Mouse (Mus musculus) intestine, embryonic 14.5 days (tissue): ENCODE measurements around the gene 9930111J21Rik1. TPM values are rescaled to one million over a fixed set of nuclear protein-coding genes. Genes with fewer than 3 reads are reported as not detected.
"Not testable (repeated sequence)": the region's sequence is repeated elsewhere in the genome, so short reads cannot be mapped to it uniquely, and the experiment has no call there.

ENCODE experiments used
- ATAC-seq: fragments of 200-750 bp; cut with Nextera tagmentation; replicated peaks from 2 replicates; pipeline ENCODE4 v1.8.0; 2017; ENCODE audit warnings: low read depth, moderate number of reproducible peaks, moderate TSS enrichment, moderate library complexity; ENCODE audit not compliant: low FRiP score, low TSS enrichment
- DNase-seq: peaks from one replicate; pipeline ENCODE4 v3.0.0-alpha.2; 2018; ENCODE audit warnings: low spot score
- H3K27ac ChIP-seq: fragments of 300-500 bp; sonication (generic); 2 replicates; pipeline ENCODE4 v1.5.1; 2014; ENCODE audit warnings: low read depth, mild to moderate bottlenecking, control low read depth
- H3K27me3 ChIP-seq: fragments of 300-500 bp; sonication (generic); replicated peaks from 2 replicates; pipeline ENCODE4 v1.6.1; 2014; ENCODE audit warnings: low read length, control low read depth; ENCODE audit not compliant: control insufficient read depth, insufficient read depth
- H3K36me3 ChIP-seq: fragments of 300-500 bp; sonication (generic); 2 replicates; pipeline ENCODE4 v1.6.1; 2014; ENCODE audit warnings: low read length, control low read depth; ENCODE audit not compliant: control insufficient read depth, insufficient read depth
- H3K4me1 ChIP-seq: fragments of 300-500 bp; sonication (generic); replicated peaks from 2 replicates; pipeline ENCODE4 v1.6.1; 2014; ENCODE audit warnings: low read length, control low read depth, mixed read lengths; ENCODE audit not compliant: control insufficient read depth, insufficient read depth
- H3K4me2 ChIP-seq: fragments of 300-500 bp; sonication (generic); 2 replicates; pipeline ENCODE4 v1.6.1; 2014; ENCODE audit warnings: low read length
- H3K4me3 ChIP-seq: fragments of 300-500 bp; sonication (generic); 2 replicates; pipeline ENCODE4 v1.5.1; 2014; ENCODE audit warnings: low read depth, low read length, control low read depth, mixed read lengths
- H3K9ac ChIP-seq: fragments of 300-500 bp; sonication (generic); 2 replicates; pipeline ENCODE4 v1.6.1; 2014; ENCODE audit warnings: mild to moderate bottlenecking, low read length
- H3K9me3 ChIP-seq: fragments of 300-500 bp; sonication (generic); 2 replicates; pipeline ENCODE4 v1.6.1; 2016; ENCODE audit warnings: low read length, control low read depth; ENCODE audit not compliant: control insufficient read depth
- WGBS: fragments of 180-500 bp; shearing (Covaris S2); extraction: QIAGEN DNeasy Blood & Tissue Kit; methylation state at CpG from one replicate; pipeline ENCODE4 v1.1.7; 2014; 5-methylcytosine and 5-hydroxymethylcytosine counted together
- polyA plus RNA-seq: library from polyadenylated mRNA; unstranded; fragments of >200 nt; fragmentation: Nextera tagmentation; extraction: Ambion mirVana; gene quantifications from 2 replicates; pipeline ENCODE4 v1.2.1, GENCODE M21; 2014

The 9930111J21Rik1 gene
- 0.58 and 0.62 TPM in 2 replicates for polyA plus RNA-seq

DNA sequence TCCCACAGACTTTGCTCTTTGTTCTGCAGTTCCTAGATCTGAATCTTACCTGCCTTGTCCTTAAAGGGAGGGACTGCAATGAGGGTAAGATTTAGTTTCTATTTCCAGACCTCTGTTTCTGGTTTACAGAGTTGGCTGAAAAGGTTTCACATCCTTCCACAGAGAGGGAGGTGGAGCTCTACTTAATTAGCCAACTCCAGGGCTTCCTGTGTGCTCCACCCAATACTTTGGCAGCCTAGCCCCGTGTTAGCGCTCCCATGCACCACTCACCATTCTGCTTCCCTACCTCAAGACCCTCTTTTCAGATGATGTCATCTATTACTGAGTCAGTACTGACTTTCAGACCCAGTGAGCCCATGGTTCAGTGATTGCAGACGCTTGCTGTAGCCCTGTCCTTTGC lies at the start of gene 9930111J21Rik1:
Gene 9930111J21Rik1 (minus strand): TSS at position 148 of the 400 bp plus-strand sequence.
- H3K27ac ChIP-seq, H3K36me3 ChIP-seq, H3K4me2 ChIP-seq, H3K9ac ChIP-seq, H3K27me3 ChIP-seq, H3K4me1 ChIP-seq, ATAC-seq, H3K4me3 ChIP-seq, H3K9me3 ChIP-seq, DNase-seq: not testable (repeated sequence)
- WGBS: no CpG with 5 or more reads among the region's 3 CpGs

DNA sequence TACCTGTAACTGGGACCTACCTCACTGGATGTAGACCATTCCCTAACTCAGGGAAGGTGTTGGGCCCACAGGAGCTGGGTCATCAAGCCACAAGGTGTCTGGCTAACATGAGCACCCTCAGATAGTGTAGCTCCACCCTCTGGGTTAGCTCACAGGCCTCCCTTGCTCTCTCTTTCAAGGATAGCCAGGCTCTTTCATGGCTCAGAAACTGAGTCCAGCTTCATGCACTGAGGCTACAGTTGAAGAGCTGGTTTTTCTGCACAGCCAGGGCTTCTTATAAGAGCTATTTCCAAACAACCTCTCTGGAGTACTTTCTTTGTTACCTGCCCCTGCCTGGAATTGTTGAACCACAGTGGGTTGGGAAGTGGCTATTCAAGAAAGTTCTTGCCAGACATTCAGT lies 32.9 kb upstream of the 9930111J21Rik1 start:
- not testable (repeated sequence) for ATAC-seq, H3K4me1 ChIP-seq, H3K4me3 ChIP-seq, H3K9ac ChIP-seq, DNase-seq, H3K27ac ChIP-seq, H3K27me3 ChIP-seq, H3K4me2 ChIP-seq, H3K9me3 ChIP-seq, H3K36me3 ChIP-seq

GRCm38 (mm10) chr11:49006785-49007184 lies 27.6 kb upstream of the 9930111J21Rik1 start:
- DNase-seq, H3K4me2 ChIP-seq, H3K27ac ChIP-seq, H3K36me3 ChIP-seq, H3K27me3 ChIP-seq, H3K9ac ChIP-seq, H3K4me3 ChIP-seq, ATAC-seq, H3K4me1 ChIP-seq, H3K9me3 ChIP-seq: not testable (repeated sequence)
- 0% methylated on average over 1 of the region's 1 CpGs for WGBS

- H3K36me3 ChIP-seq, H3K27me3 ChIP-seq, ATAC-seq, H3K4me3 ChIP-seq, H3K4me2 ChIP-seq, H3K9me3 ChIP-seq, H3K27ac ChIP-seq, DNase-seq, H3K9ac ChIP-seq, H3K4me1 ChIP-seq: not testable (repeated sequence)
- WGBS: 42% methylated on average over 2 of the region's 2 CpGs
Measured at GRCm38 (mm10) chr11:49006317-49006716, 27.1 kb upstream of the 9930111J21Rik1 start.

DNA sequence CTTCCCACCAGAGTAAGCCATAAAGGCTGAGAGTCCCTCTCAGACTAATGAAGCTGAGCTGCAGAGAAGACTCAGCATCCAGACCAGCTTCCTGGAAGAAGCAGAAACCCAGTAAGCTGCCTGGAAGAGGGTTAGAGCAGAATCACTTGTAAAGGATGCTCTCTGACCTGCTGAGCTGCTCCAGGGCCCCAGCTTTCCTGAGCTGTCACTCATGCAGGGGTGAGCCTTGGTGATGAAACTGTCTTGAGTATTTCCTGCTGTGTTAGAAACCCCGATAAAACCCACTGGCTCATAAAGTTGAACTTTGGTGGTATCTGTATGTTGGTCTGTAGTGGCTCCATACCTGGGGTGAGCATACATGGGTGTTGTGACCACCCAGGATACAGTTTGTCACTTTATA lies 21.2 kb upstream of the 9930111J21Rik1 start:
- H3K27ac ChIP-seq, H3K4me2 ChIP-seq, DNase-seq, H3K9ac ChIP-seq, ATAC-seq, H3K4me1 ChIP-seq, H3K36me3 ChIP-seq, H3K9me3 ChIP-seq, H3K27me3 ChIP-seq, H3K4me3 ChIP-seq: not testable (repeated sequence)
- WGBS: 79% methylated on average over 1 of the region's 1 CpGs

- H3K4me3 ChIP-seq, H3K27me3 ChIP-seq, H3K27ac ChIP-seq, H3K36me3 ChIP-seq, H3K9ac ChIP-seq, H3K4me2 ChIP-seq, H3K9me3 ChIP-seq, DNase-seq, ATAC-seq, H3K4me1 ChIP-seq: not testable (repeated sequence)
- WGBS: 27% methylated on average over 2 of the region's 2 CpGs
Measured at GRCm38 (mm10) chr11:48994018-48994417, 14.8 kb upstream of the 9930111J21Rik1 start, which contains the start of gene Tgtp1. TSS of gene Tgtp1 (minus strand) at chr11:48994172.

DNA sequence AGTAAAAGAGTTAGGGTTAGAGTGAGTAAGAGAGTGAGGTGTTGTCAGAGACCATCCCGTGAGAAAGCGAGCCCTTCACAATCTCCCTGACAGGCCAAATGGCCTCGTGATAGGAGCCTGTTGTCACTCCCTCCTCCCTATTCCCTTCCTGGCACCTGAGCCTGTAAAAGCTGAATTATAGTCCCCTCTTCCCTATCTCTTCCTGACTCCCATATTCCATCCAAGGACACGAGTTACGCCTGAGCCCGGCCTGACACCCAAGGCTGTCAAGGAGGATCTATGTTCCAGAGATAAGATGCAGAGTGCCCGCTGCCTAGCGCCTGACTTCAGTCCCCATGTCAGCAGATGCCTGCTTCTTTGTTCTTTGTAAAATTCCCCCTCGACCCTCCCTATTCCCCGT lies 14.1 kb upstream of the 9930111J21Rik1 start:
- not testable (repeated sequence) for H3K9me3 ChIP-seq, ATAC-seq, DNase-seq, H3K27me3 ChIP-seq, H3K4me2 ChIP-seq, H3K27ac ChIP-seq, H3K9ac ChIP-seq, H3K4me3 ChIP-seq, H3K4me1 ChIP-seq, H3K36me3 ChIP-seq
- WGBS: 40% methylated on average over 9 of the region's 10 CpGs

GRCm38 (mm10) chr11:48991740-48992520 lies 12.7 kb upstream of the 9930111J21Rik1 start, which contains the start of gene Gm12185:
TSS of gene Gm12185 (minus strand) at chr11:48992226.
- not testable (repeated sequence) for H3K9ac ChIP-seq, H3K4me1 ChIP-seq, H3K36me3 ChIP-seq, DNase-seq, H3K27me3 ChIP-seq, H3K9me3 ChIP-seq, H3K4me3 ChIP-seq, H3K4me2 ChIP-seq, H3K27ac ChIP-seq, ATAC-seq
- 50% methylated on average over 4 of the region's 4 CpGs for WGBS

DNA sequence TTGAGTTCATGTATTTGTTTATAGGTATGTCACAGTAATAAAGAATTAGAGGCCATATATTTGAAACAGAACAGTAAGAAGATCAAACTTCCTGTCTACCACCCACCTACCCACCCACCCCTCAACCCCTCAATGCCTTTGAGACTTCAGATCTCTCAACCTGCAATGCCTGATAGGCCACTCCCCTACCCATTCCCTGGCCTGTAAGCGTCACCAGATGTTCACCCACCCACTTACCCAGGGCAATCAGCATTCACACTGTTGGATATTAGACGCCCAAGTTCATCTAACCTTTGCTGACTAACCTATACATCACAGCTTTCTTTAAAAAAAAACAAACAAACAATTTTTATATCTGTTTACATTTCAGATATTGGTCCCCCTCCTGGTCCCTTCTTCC lies 10.8 kb upstream of the 9930111J21Rik1 start:
- WGBS: 59% methylated on average over 1 of the region's 2 CpGs
- H3K9me3 ChIP-seq, DNase-seq: not testable (repeated sequence)

More for the DNA sequence above, 10.8 kb upstream of the 9930111J21Rik1 start:
- H3K27ac ChIP-seq, H3K27me3 ChIP-seq, H3K4me1 ChIP-seq, ATAC-seq, H3K9ac ChIP-seq, H3K4me3 ChIP-seq, H3K4me2 ChIP-seq, H3K36me3 ChIP-seq: not testable (repeated sequence)
